Mouse (Mus musculus) adrenal gland, adult (tissue): ENCODE results near the gene Taok1.
"Not testable (repeated sequence)": the region's sequence is repeated elsewhere in the genome, so short reads cannot be mapped to it uniquely, and the experiment has no call there.

Source experiments
- DNase-seq, 2 experiments: peaks; one replicate each; pipeline ENCODE4 v3.0.0; 2022 to 2023; ENCODE audit warnings: low spot score in 1 of 2; ENCODE audit not compliant: inconsistent age in 2 of 2

The Taok1 gene

DNA sequence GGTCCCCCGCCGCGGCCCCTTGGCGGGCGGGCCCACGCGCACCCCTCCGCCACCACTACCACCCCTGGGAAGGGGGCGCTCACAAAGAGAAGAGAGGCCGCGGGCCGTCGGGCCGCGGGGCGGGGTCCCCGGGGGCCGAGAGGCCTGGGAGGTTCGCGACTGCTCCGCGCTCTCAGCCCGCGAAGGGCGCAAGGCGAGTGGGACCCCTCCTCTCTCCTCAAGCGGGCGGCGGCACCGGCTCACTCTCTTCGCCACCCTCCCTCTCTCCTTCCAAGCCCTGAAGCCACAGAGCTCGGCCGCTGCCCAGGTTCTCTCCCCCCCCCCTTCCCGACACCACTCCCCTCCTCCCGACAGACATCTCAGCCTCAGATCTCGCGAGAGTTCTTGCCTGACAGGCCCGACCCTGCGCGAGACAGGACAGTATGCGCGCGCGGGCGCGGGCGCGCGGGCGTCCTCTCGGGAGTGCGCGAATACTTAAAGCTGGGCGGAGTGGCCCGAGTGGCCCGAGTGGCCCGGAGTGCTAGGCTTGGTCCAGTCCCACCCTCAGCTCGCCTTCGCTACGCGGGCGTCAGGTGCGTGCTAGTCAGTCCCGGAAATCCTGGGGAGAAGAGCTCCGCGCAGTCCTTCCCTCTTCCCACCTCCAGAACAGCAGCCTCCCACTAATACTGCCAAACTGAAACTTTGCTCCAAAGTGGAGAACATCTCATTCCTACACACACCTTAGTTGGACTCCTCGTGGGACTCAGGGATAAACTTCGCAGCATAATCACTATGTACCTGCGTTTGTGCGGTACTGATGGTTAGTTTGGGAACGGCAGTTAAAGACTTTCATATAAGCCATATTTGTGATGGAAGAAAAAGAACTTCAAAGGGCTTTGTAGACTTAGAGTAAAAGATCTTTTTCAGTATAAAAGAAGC is at the start of gene Taok1:
Gene Taok1, minus strand, starts transcription at position 278 of the 918 bp plus-strand sequence.
- peak; percentile 96 to 98 for DNase-seq

DNA sequence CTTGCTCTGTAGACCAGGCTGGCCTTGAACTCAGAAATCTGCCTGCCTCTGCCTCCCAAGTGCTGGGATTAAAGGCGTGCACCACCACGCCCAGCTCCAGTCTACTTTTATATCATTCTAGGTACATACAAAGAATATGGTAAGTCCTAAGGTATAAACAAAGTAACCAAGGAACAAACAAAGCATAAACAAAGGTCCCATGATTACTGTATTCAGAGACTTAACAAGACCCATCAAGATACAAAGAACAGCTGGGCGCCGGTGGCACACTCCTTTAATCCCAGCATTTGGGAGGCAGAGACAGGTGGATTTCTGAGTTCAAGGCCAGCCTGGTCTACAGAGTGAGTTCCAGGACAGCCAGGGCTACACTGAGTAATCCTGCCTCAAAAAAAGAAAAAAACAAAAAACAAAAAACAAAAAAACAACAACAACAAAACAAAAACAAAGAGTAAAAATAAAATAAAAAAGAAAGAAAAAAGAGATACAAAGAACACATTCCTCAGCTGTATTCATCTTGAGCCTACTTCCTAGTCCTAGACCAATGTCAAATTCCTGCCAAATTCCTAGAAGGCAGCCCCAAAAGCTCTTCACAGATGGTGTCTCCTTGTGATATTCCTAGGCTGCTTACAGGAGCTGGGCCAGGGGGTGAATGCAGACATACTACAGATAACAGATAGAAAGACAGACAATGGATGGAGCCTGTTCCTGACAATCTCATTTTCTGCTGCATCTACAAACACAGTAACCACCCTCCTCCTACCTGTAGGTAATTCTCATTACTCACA is 46.0 kb upstream of the Taok1 start:
- not testable (repeated sequence) for DNase-seq

DNA sequence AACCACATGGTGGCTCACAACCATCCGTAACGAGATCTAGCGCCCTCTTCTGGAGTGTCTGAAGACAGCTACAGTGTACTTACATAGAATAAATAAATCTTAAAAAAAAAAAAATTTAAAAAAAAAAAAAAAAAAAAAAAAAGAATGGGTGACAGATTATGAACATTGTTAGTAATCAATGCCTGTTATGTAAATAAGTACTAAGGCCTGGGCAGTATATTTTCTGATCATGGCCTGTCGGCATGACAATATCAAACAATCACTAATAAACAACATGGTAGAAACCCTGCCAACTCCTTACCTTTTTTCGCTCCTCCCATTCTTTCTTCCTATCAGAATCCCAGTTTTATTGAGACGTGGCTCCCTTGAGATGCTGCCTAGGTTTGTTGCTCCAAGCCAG is 44.9 kb upstream of the Taok1 start:
- DNase-seq = no peak

DNA sequence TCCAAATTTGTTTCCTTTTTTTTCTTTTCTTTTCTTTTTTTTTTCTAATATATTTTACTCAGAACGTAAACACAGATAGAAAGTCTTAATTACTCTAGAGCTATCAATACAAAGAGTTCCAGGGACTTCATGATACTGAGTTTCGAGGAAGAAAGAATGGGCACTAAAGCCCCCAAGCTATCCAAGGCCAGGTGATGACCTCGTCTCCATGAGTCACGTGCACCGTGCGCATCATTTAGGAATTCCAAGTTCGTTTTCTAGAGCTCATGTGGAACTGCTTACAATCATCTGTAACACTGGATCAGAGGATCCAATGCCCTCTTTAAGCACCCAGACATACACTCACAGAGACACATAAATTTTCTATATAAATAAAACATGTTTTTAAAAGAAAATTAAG is 41.3 kb upstream of the Taok1 start:
- peak; percentile 56 to 78 for DNase-seq

DNA sequence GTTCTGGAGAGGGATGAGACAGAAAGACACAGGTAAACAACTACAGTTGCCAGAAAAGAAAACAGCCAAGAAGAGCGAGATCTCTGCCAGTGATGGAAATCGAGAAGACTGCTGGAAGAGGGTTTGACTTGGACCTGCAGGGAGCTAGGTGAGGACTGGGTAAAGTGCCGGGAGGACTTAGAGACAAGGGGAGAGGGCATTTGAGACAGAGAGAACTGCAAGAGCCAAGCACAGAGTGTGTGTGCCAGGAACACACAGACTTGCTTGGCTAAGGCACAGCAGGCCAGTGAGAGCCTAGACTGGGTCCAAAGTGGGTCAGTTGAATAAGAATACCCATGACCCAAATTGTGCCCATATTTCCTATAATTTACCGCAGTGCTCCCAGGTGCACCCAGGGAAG is 37.9 kb upstream of the Taok1 start:
- DNase-seq = no peak

DNA sequence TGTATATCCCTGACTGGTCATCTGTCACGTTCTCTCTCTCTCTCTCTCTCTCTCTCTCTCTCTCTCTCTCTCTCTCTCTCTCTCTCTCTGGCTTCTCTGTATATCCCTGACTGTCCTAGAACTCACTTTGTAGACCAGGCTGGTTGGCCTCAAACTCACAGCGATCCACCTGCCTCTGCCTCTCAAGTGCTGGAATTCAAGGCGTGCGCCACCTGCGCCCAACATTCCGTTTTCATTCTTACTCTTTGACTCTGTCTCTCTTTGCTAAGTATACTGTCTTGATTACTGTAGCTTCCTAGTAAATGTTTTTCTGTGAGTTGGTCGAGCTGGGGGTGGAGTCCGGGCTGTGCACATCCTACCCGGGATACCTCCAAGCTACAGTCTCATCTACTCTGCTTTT is 33.8 kb upstream of the Taok1 start:
- no peak for DNase-seq

DNA sequence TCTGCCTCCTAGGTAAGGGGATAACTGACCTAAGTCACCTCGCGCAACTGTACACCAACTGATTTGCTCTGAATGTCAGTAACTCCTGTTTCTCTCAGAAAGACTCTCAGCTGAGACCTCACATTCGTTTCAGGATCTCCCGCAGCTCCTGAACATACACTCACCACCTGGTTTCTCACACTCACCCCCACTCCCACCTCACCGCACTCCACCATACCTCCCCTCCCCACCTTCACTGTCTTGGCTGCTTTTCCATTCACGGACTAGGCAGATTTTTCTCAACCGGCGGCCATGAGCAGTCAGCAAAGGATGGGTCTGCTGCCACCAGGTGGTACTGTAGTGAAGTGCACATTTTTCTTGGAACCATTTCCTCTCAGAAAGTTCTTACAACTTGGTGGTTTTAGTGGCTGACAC is 22.6 kb upstream of the Taok1 start:
- peak; percentile 77 to 94 for DNase-seq

DNA sequence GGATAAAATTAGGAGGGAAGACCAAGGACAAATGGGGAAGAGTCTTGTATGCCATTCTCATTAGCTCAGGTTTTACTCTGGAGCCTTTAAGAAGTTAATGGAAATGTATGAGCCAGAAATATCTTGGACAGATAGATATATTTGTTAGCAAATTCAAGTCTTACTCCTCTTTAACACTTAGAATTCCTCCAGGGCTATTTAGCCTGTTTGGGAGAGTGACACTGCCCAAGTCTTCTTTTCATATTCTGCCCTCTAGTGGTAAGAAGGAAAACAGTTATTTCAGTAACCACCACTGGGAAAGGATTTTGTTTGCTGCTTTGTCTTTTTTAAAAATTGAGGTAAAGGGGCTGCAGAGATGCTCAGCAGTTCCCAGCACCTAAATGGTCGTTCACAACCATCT is 21.9 kb upstream of the Taok1 start:
- DNase-seq = peak in 1 of 2 experiments; percentile 67

DNA sequence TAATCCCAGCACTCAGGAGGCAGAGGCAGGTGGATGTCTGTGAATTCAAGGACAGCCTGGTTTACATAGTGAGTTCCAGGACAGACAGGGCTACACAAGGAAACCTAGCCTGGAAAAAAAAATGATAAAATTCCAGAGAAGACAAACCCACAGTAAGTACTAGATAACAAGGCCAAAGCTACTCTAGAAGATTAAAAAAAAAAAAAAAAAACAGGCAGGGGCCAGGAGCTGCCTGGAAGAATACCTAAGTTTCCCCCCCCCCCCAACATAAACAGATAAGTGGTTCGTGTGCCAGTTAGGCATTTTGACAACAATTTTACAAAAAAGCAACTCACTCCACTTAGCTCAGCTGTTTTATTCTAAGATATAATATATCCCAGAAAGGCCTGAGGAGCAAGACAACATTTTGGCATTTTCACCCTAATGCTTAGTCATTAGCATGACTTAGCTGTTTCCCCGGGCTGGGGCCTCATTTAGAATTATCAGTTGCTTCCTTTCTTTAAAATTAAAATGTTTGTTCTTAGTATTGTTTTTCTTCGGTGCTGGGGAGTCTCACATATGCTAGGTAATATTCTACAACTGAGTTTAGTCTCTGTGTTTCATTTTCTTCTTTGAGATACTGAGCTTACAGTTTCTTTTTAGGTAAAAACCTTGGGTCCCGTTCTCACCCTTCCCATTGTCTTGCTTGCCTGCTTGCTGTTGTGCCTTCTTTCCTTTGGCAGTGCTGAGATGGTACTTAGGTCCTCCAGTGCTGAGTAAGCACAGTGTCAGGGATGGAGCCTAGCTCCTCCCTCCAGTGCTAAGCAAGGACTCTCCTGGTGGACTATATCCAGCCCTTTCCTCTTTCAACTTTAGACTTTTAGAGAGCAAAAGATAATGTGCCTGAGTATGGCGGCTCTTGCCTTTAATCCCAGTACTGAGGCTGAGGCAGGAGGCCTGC is 19.3 kb upstream of the Taok1 start:
- no peak for DNase-seq

DNA sequence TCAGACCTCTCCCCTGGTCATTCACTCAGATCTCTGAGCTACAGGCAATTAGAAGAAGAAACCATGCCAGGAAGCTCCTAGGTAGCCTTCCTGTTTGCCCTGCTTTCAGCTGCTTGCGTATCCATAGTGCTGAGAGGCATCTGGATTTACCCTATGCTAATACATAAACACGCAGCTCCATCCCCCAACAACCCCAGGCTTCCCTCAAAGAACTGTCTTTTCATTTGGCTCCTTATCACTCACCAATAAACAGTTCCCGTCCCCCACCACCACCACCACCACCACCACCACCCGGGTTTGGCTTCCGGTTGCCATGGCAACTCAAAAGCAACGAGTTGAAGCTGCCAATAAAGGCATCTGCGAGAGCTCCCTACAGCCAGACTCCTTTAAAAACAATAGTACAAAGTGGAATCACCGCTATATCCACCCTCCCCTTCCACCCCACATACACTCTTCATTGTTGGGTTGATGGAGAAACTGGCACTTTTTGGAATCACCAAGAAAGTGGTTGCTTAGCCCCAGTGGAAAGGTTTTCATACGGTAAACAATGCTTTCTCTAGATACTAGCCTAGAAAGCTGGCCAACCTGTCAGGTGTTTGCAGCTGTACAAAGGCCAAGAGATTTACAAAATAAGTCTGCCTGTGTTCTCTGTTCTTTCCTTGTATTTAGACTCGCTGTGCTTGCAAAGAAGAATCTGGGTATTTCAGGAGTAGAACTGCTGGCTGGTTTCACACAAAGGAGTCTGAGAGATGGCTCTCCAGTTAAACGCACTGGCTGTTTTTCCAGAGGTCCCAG is 17.6 kb upstream of the Taok1 start:
- DNase-seq = peak in 1 of 2 experiments; percentile 56

DNA sequence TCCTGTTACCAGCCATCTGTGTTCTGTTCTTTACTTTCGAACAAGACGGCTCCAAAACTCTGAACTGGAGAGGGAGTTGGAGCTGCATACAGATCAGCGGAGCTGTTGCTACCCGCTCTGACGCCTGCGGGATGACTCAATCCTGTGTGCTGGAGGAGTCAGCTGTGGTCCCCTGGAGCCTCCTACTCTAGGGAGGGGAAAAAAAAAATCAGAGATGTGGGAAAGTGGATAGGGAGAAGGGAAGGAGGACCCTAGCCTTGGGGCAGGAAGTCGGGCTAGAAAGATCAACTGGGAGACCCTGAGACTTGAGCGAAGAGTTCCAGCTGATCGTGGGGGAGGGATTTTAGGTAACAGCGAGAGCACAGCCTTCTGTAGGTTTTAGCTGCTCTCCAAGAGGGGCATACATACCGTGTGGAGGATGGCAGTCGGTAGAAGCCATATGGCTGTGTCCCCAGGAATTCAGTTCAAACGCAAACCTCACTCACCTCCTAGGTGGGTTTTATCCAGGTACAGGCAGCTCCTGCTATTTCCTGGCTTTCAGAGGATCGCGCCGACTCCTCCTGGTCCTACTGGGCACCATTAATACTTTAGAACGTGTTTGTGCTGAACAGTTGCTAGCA is 16.9 kb upstream of the Taok1 start:
- DNase-seq = peak; percentile 69 to 79

DNA sequence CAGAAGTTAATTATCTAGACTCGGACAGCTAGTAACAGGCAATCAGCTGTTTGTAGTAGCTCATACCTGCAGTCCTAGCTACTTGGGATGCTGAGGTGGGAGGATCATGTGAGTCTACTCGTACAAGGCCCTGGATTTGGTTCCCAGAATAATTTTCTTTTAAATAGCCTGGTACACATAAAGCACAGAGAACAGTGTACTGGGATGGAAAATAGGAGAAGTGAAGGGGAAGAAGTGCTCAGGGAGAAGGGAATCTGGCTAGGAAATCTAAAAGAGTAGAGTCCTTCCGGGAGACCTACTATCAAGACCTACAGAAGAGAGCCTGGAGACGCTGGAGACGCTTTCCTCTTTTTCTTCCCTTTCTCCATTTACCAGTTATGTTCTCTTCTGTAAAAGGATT is 16.4 kb upstream of the Taok1 start:
- no peak for DNase-seq

DNA sequence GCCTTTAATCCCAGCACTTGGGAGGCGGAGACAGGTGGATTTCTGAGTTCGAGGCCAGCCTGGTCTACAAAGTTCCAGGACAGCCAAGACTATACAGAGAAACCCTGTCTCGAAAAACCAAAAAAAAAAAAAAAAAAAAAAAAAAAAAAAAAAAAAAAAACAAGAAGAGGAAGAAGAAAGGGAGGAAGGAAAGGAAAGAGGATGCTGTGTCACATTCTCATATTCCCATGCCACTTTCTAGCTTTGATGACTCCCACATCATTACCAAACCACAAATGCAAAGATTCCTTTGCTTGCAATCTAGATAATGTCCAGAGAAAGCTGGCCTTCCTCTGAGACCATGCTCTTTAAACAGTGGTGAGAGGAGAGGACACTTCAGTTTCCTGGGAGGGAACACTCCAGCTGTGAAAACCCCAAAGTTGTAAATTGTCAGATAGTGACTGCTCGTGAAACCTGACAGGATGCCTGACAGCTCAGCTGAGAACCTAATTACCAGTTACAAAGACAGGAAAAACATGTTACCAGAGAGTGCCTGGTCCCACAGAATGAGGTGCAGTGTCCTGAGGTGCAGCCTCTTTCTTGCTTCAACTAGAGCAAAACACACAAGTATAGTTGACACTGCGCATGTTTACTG is 14.4 kb upstream of the Taok1 start:
- no peak for DNase-seq

DNA sequence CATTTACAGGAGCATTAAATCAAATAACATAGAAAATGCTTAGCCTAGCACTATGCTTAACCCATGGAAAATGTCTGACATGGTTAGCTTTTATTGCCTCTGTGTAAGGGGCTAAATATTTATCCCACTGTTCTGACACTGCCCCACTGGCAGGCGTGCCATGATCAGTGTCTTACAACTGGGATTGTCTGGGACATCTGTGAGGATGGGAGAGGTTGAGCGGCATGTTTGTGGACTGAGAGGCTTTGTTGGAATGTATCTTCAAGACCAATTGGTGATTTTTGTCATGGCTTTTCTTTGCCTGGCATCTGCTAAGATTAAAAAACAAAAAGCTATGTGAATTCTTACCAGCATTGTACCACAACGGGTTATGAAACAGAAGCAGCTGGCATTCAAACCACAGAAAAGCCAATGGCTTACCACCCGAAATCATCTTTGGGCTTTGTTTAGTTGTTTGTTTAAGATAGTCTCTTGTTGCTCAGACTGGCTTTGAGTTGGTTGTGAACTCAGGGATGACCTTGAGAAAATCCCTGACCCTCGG is 7.5 kb upstream of the Taok1 start:
- DNase-seq = no peak

DNA sequence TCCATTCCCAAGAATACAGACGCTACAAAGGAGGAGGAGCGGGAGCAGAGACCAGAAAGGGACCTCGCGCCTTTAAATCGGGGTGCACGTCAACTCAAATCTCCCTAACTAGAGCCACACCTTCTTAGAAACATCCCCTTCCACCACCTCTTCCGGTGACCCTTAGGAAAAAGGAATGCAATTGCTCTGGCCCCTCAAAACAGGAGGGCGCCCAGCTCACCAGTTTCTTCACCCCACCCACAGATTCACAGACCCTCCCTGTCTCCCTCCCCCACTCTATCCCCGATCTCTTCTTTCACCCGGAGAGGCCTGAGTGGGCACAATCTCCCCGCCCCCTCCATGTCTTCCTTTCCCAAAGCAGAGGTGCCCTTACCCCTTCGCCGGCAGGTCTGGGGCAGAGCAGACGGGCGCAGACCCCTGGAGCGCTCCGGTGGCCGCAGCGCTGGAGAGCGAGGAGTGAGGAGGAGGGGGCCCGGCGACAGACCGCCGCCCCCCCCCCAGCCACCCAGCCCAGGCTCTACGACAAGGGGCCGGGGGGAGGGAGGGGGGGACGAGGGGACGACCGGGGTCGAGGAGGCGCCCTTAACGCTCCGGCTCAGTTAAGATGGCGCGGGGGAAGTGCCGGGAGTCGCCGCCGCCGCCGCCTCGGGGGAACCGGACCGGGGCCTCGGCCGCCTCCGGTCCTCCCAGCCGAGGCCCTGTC is 629 bp downstream of the Taok1 start:
- peak; percentile 67 to 83 for DNase-seq

DNA sequence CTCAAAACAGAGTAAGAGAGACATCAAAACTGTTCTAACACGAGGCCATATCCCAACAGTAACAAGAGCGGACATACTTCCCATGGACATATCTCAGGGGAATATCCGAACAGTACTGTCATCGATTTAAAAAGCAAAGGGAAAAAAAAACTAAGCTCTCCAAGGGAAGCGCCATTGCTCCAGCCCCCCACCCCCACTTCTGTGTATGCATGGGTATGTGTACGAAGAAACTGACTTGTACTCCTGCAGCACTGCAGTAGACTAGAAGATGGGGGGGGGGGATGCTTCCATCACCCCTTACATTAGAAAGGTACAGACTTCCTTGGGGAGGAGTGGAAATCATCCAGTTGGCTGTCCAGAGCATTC is 1.2 kb downstream of the Taok1 start:
- DNase-seq = no peak

DNA sequence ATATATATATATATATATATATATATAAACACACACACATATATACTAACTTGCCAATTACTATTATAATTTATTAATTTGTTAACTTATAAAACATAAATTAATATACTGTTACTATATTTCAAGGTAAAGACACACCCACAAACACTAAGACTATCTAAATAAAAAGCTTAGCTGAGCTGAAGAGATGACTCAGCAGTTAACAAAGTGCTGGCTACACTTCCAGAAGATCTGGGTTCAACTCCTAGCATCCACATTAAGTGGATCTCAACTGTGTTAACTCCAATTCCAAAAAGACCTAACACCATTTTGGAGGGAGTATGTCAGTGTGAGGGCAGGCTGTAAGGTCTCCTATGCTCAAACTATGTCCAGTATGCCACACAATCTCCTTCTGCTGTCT is 10.3 kb downstream of the Taok1 start:
- no peak for DNase-seq

DNA sequence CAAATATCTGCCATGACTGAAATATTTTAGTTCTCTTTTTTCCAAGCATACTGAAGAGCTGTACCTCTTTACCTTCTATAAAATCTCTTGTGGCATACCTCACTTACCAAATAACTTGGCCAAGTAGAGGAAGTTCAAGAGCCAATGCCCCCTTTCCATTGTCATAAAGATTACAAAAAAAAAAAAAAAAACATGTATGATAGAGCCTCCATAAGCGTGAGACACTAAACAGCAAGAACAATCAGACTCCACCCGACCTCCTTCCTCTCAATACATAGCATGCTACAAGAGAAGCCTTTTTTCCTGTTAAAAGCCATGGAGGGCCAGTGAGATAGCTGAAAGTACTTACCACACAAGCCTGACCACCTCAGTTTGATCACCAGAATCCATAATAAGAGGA is 16.2 kb downstream of the Taok1 start:
- no peak for DNase-seq
